Mouse (Mus musculus) heart, postnatal 14 days (tissue): ENCODE results near the gene Rpl36. TPM values are rescaled to one million over a fixed set of nuclear protein-coding genes. Genes with fewer than 3 reads are reported as not detected.
"Not testable (repeated sequence)": the region's sequence is repeated elsewhere in the genome, so short reads cannot be mapped to it uniquely, and the experiment has no call there.

Experiments used
- DNase-seq, 2 experiments: peaks; one replicate each; pipeline ENCODE4 v3.0.0; 2021 to 2022
- intact Hi-C: fragments of 180-260 bp; cut with DNase I; formaldehyde crosslinking; loops from one replicate; pipeline ENCODE4 v1.15.1; 2025
- total RNA-seq, 2 experiments: library from RNA; stranded (reverse); gene quantifications; 2 replicates each; pipeline ENCODE4 v1.2.3; 2021

The Rpl36 gene
- total RNA-seq, 2 experiments from 2014 or later, result 717 to 746 TPM

DNA sequence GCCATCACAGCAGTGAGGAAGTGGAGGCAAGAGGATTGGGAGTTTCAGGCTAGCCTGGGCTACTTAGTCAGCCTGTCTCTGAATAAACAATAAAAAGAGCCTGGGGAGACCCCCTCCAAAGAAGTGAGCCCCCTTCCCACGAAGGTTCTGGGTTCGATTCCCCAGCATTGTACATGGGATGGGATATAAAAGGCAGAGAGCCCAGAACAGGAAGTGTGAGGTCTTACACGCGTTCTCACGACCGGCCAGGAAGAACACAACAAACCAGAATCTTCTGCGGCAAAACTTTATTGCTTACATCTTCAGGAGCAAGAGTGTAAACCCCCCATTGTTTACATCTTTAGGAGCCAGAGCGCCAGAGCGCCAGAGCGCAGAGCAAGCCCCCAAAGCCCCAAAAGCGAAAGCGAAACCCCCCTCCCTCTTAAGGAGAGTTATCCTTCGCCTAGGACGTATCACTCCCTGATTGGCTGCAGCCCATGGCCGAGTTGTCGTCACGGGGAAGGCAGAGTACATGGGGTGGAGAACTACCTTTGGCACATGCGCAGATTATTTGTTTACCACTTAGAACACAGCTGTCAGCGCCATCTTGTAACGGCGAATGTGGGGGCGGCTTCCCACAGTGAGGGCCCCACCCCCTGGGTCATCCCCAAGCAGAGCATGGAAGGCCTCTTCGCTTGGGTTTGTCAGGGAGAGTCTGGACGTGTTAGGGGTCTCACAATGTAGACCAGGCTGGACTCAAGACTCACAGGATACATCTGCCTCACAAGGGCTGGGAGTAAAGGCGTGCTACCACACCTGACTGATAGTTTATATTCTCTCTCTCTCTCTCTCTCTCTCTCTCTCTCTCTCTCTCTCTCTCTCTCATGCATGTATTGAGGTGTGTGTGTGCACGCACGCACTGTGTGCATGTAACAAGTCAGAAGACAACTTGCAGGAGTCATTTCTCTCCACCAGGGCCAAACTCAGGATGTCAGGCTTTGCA, 16.9 kb downstream of the Rpl36 start:
- intact Hi-C loops, result loop anchor here (5.0 kb wide), 1 partner anchor 37 kb away; no protein-coding TSS in a partner anchor

GRCm38 (mm10) chr17:56631807-56632206, 18.6 kb downstream of the Rpl36 start:
- intact Hi-C loops, result no loop called here
- no peak for DNase-seq

More for the DNA sequence above, 16.9 kb downstream of the Rpl36 start:
- DNase-seq, result not testable (repeated sequence)

GRCm38 (mm10) chr17:56634023-56634422, 20.8 kb downstream of the Rpl36 start:
- DNase-seq, result no peak
- intact Hi-C loops, result no loop called here

DNA sequence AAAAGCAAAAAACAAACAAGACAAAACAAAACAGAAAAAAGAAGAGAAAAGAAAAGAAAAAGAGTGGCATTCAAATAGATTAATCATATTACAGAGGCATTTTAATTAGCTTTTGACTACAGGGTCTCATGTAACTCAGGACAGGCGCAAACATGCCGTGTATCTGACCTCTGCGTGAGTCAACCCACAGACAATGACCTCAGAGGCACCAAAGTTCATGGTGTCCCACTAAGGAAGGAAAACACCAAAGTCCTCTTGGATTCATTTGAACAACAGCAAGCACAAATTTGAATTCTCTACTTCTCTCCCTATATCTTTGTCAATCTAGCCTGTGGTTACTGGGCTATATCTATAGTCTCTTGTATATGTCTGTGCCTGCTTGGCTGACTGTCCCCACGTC, 30.0 kb downstream of the Rpl36 start:
- intact Hi-C loops, result no loop called here
- DNase-seq, result no peak

DNA sequence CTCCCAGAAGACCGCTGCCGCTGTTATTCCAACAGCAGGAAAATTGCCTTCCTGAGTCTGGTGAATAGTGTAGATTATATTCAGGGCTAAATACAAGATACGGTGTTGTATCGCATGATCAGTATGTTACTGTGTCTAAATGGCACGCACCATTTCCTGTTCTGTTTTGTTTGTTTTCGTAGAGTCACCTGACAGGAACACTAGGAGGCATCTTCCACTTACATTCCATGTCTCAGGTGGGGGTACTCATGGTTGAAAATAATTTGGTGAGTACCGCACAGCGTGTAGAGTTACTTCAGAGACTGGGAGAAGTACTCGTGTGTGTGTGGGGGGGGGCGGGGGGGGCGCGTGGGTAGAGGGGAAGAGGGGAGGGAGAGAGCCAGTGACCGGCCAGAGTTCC, 34.3 kb downstream of the Rpl36 start:
- DNase-seq, result no peak
- intact Hi-C loops, result no loop called here

DNA sequence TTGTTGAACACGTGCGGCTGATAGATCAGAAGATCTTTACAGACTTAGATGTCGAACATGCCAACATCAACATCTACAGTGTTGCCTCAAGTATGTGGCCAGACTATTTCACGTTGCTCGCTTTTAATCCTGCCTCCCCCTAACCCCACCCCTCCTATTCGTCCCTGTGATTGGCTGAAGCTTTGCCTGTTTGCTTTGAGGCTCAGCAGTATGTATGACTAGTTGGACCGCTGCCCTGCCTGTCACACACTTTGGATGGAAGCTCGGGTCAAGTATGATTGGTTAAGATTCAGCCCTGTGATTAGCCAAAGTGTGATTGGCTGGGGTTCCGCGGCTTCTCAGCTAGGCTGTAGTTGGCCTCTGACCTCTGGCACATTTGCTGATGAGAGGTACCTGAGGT, 38.6 kb downstream of the Rpl36 start:
- intact Hi-C loops, result no loop called here
- DNase-seq, result no peak

DNA sequence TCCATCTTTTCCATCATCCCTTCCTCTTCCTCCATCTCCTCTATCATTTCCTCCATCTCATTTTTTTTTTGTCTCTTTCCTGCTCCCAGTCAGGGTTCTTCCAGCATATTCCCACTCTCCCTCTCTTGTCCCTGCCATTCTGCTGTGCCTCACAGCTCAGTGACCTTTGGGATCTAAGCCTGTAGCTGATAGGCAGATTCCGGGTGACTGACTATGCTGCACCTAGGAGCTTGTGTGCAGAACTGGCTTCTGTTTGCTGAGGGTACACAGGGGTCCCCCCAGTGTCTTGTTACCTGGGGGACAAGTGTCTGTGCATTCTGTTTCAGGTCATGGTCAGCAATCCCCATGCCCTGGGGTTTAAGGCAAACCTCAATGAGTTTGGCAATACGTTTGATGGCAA, 41.6 kb downstream of the Rpl36 start:
- DNase-seq, result no peak
- intact Hi-C loops, result no loop called here

- no peak for DNase-seq
- intact Hi-C loops, result no loop called here
Observed at GRCm38 (mm10) chr17:56655311-56655710, 42.1 kb downstream of the Rpl36 start.

DNA sequence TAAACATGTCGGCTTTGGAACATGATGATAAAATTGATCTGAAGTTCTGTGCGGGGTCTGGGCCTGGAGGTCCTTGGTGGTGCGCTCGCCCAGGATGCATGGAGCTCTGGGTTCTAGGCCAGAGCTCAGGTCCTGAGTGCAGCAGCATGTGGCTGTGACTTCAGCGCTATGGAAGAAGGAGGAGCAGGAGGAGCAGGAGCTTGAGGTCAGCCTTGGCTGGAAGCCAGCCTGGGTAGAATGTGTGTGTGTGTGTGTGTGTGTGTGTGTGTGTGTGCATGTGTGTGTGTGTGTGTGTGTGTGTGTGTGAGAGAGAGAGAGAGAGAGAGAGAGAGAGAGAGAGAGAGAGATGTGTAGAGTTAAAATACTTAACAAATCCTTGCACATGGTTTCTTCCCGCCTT, 43.0 kb downstream of the Rpl36 start:
- intact Hi-C loops, result no loop called here

GRCm38 (mm10) chr17:56663659-56664058, 50.4 kb downstream of the Rpl36 start:
- DNase-seq, result no peak
- intact Hi-C loops, result no loop called here

More for the DNA sequence above, 43.0 kb downstream of the Rpl36 start:
- DNase-seq, result no peak

Other genes starting within 250 kb of the Rpl36 start
- gene Ptprs, start 136.9 kb upstream of the Rpl36 start, total RNA-seq, result 10 to 100 TPM; 60.3 to 64.8 TPM
- not detected for gene Znrf4, start 101.0 kb upstream of the Rpl36 start, total RNA-seq
- under 1 TPM; 0.43 to 0.51 TPM for gene Gm20219, start 59.0 kb upstream of the Rpl36 start, total RNA-seq
- 10 to 100 TPM; 62.2 to 65.6 TPM for gene Safb2, start 28.8 kb upstream of the Rpl36 start, total RNA-seq
- gene Safb, start 28.6 kb upstream of the Rpl36 start, total RNA-seq, result 10 to 100 TPM; 78.1 to 88.8 TPM
- 100 to 1,000 TPM; 347 to 349 TPM for gene 2410015M20Rik, start 3.6 kb upstream of the Rpl36 start, total RNA-seq
- 100 to 1,000 TPM in 1 of 2 experiments, 10 to 100 TPM in 1; 97.3 to 104 TPM for gene Lonp1, start 13.5 kb downstream of the Rpl36 start, total RNA-seq
- gene Catsperd, start 14.7 kb downstream of the Rpl36 start, total RNA-seq, result not detected
- 10 to 100 TPM; 41.8 to 44.7 TPM for gene Ranbp3, start 59.9 kb downstream of the Rpl36 start, total RNA-seq
- 100 to 1,000 TPM; 796 to 811 TPM for gene Ndufa11, start 104.4 kb downstream of the Rpl36 start, total RNA-seq
- 1 to 10 TPM; 5.3 to 7.6 TPM for gene Vmac, start 104.6 kb downstream of the Rpl36 start, total RNA-seq
- 10 to 100 TPM; 19.7 to 20.0 TPM for gene Nrtn, start 144.1 kb downstream of the Rpl36 start, total RNA-seq
- gene Dus3l, start 151.3 kb downstream of the Rpl36 start, total RNA-seq, result 10 to 100 TPM; 19.6 to 21.6 TPM
- gene Prr22, start 156.8 kb downstream of the Rpl36 start, total RNA-seq, result under 1 TPM; 0.48 to 0.49 TPM
- 1 to 10 TPM; 4.3 to 6.0 TPM for gene Rfx2, start 217.6 kb downstream of the Rpl36 start, total RNA-seq